Mouse (Mus musculus) myocyte (in vitro differentiated cells): ENCODE measurements around the gene Ugt1a6a.

Source experiments
- MAX ChIP-seq: IDR thresholded peaks from one replicate; pipeline ENCODE4 v1.6.1; 2011; ENCODE audit warnings: low read depth, mild to moderate bottlenecking, control low read depth
- MYOD1 ChIP-seq, 3 experiments: IDR thresholded peaks; one replicate each; pipeline ENCODE4 v1.6.1; 2011; ENCODE audit warnings: control low read depth in 2 of 3, low read depth in 2 of 3, mild to moderate bottlenecking in 2 of 3, moderate library complexity in 1 of 3; ENCODE audit not compliant: insufficient read length in 2 of 3, control insufficient read depth in 1 of 3
- MYOG ChIP-seq, 3 experiments: IDR thresholded peaks; one replicate each; pipeline ENCODE4 v1.6.1; 2011; ENCODE audit warnings: control low read depth in 2 of 3, low read depth in 2 of 3, mild to moderate bottlenecking in 2 of 3; ENCODE audit not compliant: insufficient read length in 2 of 3, control insufficient read depth in 1 of 3, insufficient read depth in 1 of 3
- POLR2A ChIP-seq: IDR thresholded peaks from one replicate; pipeline ENCODE4 v1.6.1; 2011; ENCODE audit warnings: low read depth, mild to moderate bottlenecking, control low read depth, moderate library complexity; ENCODE audit not compliant: insufficient read length
- REST ChIP-seq: IDR thresholded peaks from one replicate; pipeline ENCODE4 v1.6.1; 2011; ENCODE audit warnings: mild to moderate bottlenecking, control low read depth, moderate library complexity; ENCODE audit not compliant: insufficient read depth, insufficient read length

DNA sequence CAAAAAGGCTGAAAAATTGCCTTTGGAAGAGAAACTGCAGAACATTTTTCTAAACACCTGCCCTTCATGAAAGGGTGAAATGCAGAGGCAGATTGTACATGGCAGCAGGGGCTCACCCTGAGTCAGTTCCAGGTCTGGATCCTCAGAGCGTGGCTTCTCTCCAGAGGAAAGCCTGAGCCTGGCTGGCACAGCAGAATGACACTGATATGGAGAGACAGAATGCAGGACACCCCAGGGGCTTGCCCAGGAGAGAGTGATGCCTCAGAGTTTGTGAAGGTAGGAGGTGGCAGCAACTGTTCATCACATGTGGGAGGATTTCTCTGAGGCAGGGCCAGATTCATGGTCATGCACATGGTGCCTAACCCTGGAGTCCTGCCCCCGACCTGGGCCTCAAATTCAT is 65.4 kb downstream of the Ugt1a6a start:
- TF ChIP-seq POLR2A (no peak), MYOG (IDR thresholded peaks at IDR 0.05; ENCODE audit: control insufficient read depth in 1 of 3, insufficient read depth in 1 of 3, insufficient read length in 2 of 3, low read depth in 2 of 3) (no peak), REST (no peak), MYOD1 (IDR thresholded peaks at IDR 0.05; ENCODE audit: control insufficient read depth in 1 of 3, insufficient read length in 2 of 3, low read depth in 2 of 3) (no peak), MAX (no peak)
